Mouse (Mus musculus) heart, embryonic 14.5 days (tissue): ENCODE data around the gene Ccnc. TPM values are rescaled to one million over a fixed set of nuclear protein-coding genes. Genes with fewer than 3 reads are reported as not detected.
A peak's percentile ranks its signal among the peaks of the same experiment; 100 is the strongest.

Experiments used
- ATAC-seq: fragments of 200-750 bp; cut with Nextera tagmentation; 2 replicates; pipeline ENCODE4 v1.8.0; 2017; ENCODE audit warnings: low read depth, moderate TSS enrichment; ENCODE audit not compliant: insufficient number of reproducible peaks, insufficient read depth, low FRiP score
- H3K27ac ChIP-seq, 2 experiments: fragments of 200-500 bp in 1 of 2; fragments of 300-500 bp in 1 of 2; sonication (generic) in 1 of 2; replicated peaks in 1 of 2; 2 replicates each; pipeline ENCODE4 v1.5.1; 2012 to 2014; ENCODE audit warnings: low read depth in 2 of 2, low read length in 2 of 2, control low read depth in 1 of 2, mild to moderate bottlenecking in 1 of 2, mixed read lengths in 1 of 2; ENCODE audit not compliant: control insufficient read depth in 1 of 2, insufficient read depth in 1 of 2
- H3K27me3 ChIP-seq: fragments of 300-500 bp; sonication (generic); 2 replicates; pipeline ENCODE4 v1.6.1; 2014; ENCODE audit warnings: mild to moderate bottlenecking, low read length, control low read depth; ENCODE audit not compliant: control insufficient read depth, insufficient read depth
- H3K36me3 ChIP-seq: fragments of 300-500 bp; sonication (generic); 2 replicates; pipeline ENCODE4 v1.6.1; 2014; ENCODE audit warnings: mild to moderate bottlenecking, control low read depth, low read length, mixed read lengths; ENCODE audit not compliant: control insufficient read depth, insufficient read depth
- H3K4me1 ChIP-seq, 2 experiments: fragments of 200-500 bp in 1 of 2; fragments of 300-500 bp in 1 of 2; sonication (generic) in 1 of 2; 2 replicates each; pipeline ENCODE4 v1.6.1; 2012 to 2014; ENCODE audit warnings: low read length in 2 of 2, control low read depth in 1 of 2, mixed read lengths in 1 of 2; ENCODE audit not compliant: control insufficient read depth in 2 of 2, insufficient read depth in 2 of 2
- H3K4me2 ChIP-seq: fragments of 300-500 bp; sonication (generic); 2 replicates; pipeline ENCODE4 v1.6.1; 2014; ENCODE audit warnings: mild to moderate bottlenecking, low read length
- H3K4me3 ChIP-seq, 2 experiments: fragments of 200-500 bp in 1 of 2; fragments of 300-500 bp in 1 of 2; sonication (generic) in 1 of 2; 2 replicates each; pipeline ENCODE4 v1.5.1; 2012 to 2014; ENCODE audit warnings: low read length in 2 of 2, mild to moderate bottlenecking in 2 of 2, control low read depth in 1 of 2, low read depth in 1 of 2, moderate library complexity in 1 of 2; ENCODE audit not compliant: control insufficient read depth in 1 of 2, insufficient read depth in 1 of 2
- H3K9ac ChIP-seq: fragments of 300-500 bp; sonication (generic); 2 replicates; pipeline ENCODE4 v1.6.1; 2014; ENCODE audit warnings: mild to moderate bottlenecking, low read length
- H3K9me3 ChIP-seq: fragments of 300-500 bp; sonication (generic); 2 replicates; pipeline ENCODE4 v1.6.1; 2016; ENCODE audit warnings: low read length, control low read depth; ENCODE audit not compliant: control insufficient read depth
- WGBS: fragments of 180-500 bp; shearing (Covaris S2); extraction: QIAGEN DNeasy Blood & Tissue Kit; methylation state at CpG from one replicate; pipeline ENCODE4 v1.1.7; 2014; 5-methylcytosine and 5-hydroxymethylcytosine counted together
- polyA plus RNA-seq: library from polyadenylated mRNA; unstranded; fragments of >200 nt; fragmentation: Nextera tagmentation; extraction: Ambion mirVana; gene quantifications from 2 replicates; pipeline ENCODE4 v1.2.1, GENCODE M21; 2014

Gene Ccnc
- polyA plus RNA-seq, result 24.2 and 29.5 TPM in 2 replicates

GRCm38 (mm10) chr4:21727615-21728165 lies at the start of gene Ccnc:
Gene Ccnc (plus strand): TSS chr4:21727701.
- peaks cover 2 to 5% of the 10 kb centered on the region in 2 experiments; a peak in 3 of 4 replicates for H3K4me1 ChIP-seq
- H3K4me2 ChIP-seq, result peak within 1 kb of the TSS; percentile 81
- peak within 1 kb of the TSS; percentile 90 to 91 for H3K4me3 ChIP-seq
- ATAC-seq, result peak; percentile 94
- peak within 1 kb of the TSS; percentile 92 for H3K9ac ChIP-seq
- under 1% methylated on average over 37 of the region's 37 CpGs for WGBS
- H3K27me3 ChIP-seq, result no peaks in the 10 kb centered on the region
- no peaks in the 10 kb centered on the region for H3K9me3 ChIP-seq
- peak within 1 kb of the TSS; percentile 70 to 79 for H3K27ac ChIP-seq
- H3K36me3 ChIP-seq, result peaks cover under 1% of the 10 kb centered on the region; the same call in 1 of the 2 replicates

GRCm38 (mm10) chr4:21678101-21678974 lies 49.2 kb upstream of the Ccnc start:
- peaks cover 0 to 8% of the 10 kb centered on the region in 2 experiments; a peak in 2 of 4 replicates for H3K4me1 ChIP-seq
- H3K27ac ChIP-seq, result no peak overlapping the region
- peak overlapping the region; percentile 37 to 42 for H3K4me3 ChIP-seq
- WGBS, result 1% methylated on average over 72 of the region's 84 CpGs
- no peak for ATAC-seq
- no peaks in the 10 kb centered on the region for H3K36me3 ChIP-seq
- H3K9me3 ChIP-seq, result no peaks in the 10 kb centered on the region
- peaks cover 98% of the 10 kb centered on the region for H3K27me3 ChIP-seq
- no peak overlapping the region for H3K9ac ChIP-seq
- peak overlapping the region; percentile 72 for H3K4me2 ChIP-seq

GRCm38 (mm10) chr4:21678975-21679623 lies 48.4 kb upstream of the Ccnc start:
- no peak for ATAC-seq
- under 1% methylated on average over 61 of the region's 79 CpGs for WGBS
- Histone ChIP-seq H3K9ac (no peak overlapping the region; the same call in 1 of the 2 replicates), H3K36me3 (no peaks in the 10 kb centered on the region), H3K4me2 (peak overlapping the region; percentile 72), H3K27me3 (peaks cover 100% of the 10 kb centered on the region), H3K4me3 (peak overlapping the region; percentile 37 to 42), H3K4me1 (peaks cover 0 to 8% of the 10 kb centered on the region in 2 experiments; a peak in 2 of 4 replicates), H3K27ac (no peak overlapping the region), H3K9me3 (no peaks in the 10 kb centered on the region)

GRCm38 (mm10) chr4:21679624-21680480 lies 47.6 kb upstream of the Ccnc start:
- peaks cover 100% of the 10 kb centered on the region for H3K27me3 ChIP-seq
- no peaks in the 10 kb centered on the region for H3K36me3 ChIP-seq
- no peak for ATAC-seq
- no peaks in the 10 kb centered on the region for H3K9me3 ChIP-seq
- WGBS, result 5% methylated on average over 42 of the region's 42 CpGs
- H3K27ac ChIP-seq, result no peak overlapping the region
- no peak overlapping the region; the same call in 1 of the 2 replicates for H3K9ac ChIP-seq
- peak overlapping the region; percentile 72 for H3K4me2 ChIP-seq
- H3K4me1 ChIP-seq, result peaks cover 0 to 8% of the 10 kb centered on the region in 2 experiments; a peak in 2 of 4 replicates
- H3K4me3 ChIP-seq, result peak overlapping the region; percentile 37 to 42; a peak in 3 of 4 replicates

GRCm38 (mm10) chr4:21680971-21681370 lies 46.5 kb upstream of the Ccnc start:
- Histone ChIP-seq H3K27ac (no peak overlapping the region), H3K9ac (no peak overlapping the region), H3K27me3 (peaks cover 100% of the 10 kb centered on the region), H3K9me3 (no peaks in the 10 kb centered on the region), H3K36me3 (no peaks in the 10 kb centered on the region), H3K4me1 (peaks cover 0 to 8% of the 10 kb centered on the region in 2 experiments; a peak in 2 of 4 replicates), H3K4me2 (no peak overlapping the region), H3K4me3 (no peak overlapping the region)
- ATAC-seq, result no peak
- WGBS, result 4% methylated on average over 10 of the region's 10 CpGs

- Histone ChIP-seq H3K4me2 (no peak overlapping the region), H3K27ac (no peak overlapping the region), H3K9me3 (no peaks in the 10 kb centered on the region), H3K36me3 (no peaks in the 10 kb centered on the region), H3K9ac (no peak overlapping the region), H3K27me3 (peaks cover 100% of the 10 kb centered on the region), H3K4me1 (peaks cover 0 to 8% of the 10 kb centered on the region in 2 experiments; a peak in 2 of 4 replicates), H3K4me3 (no peak overlapping the region)
- ATAC-seq, result no peak
- 18% methylated on average over 10 of the region's 10 CpGs for WGBS
These were observed 44.9 kb upstream of the Ccnc start for GRCm38 (mm10) chr4:21682421-21683150.
